Mouse (Mus musculus) adrenal gland, adult 8-10 months (tissue): Measurements from ENCODE around the gene Cd8a. TPM values are rescaled to one million over a fixed set of nuclear protein-coding genes. Genes with fewer than 3 reads are reported as not detected.
"Not testable (repeated sequence)": the region's sequence is repeated elsewhere in the genome, so short reads cannot be mapped to it uniquely, and the experiment has no call there.

Experiments
- DNase-seq: peaks from one replicate; pipeline ENCODE4 v3.0.0; 2022
- total RNA-seq, 4 experiments: library from RNA; stranded (reverse); gene quantifications; 2 replicates each; pipeline ENCODE4 v1.2.4; 2022

The Cd8a gene
- 1 to 10 TPM in 2 of 4 experiments, under 1 TPM in 2; 0.17 to 1.2 (median 0.61) TPM for total RNA-seq

DNA sequence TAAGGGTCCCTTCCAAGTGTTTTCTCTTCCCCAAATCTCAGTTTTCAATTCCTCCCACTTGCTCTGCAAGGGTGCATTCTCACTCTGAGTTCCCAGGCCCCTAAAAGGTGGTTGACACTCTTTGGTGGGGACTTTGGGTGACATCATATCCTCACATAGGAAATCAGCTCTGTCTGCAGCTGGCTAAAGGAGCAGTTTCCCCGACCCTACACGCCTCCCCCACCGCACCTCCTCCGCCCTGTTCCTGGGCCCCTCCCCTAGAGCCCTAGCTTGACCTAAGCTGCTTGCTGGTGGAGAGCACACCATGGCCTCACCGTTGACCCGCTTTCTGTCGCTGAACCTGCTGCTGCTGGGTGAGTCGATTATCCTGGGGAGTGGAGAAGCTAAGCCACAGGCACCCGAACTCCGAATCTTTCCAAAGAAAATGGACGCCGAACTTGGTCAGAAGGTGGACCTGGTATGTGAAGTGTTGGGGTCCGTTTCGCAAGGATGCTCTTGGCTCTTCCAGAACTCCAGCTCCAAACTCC is at the start of gene Cd8a:
TSS of gene Cd8a (plus strand) at position 179 of the 527 bp plus-strand sequence.
- DNase-seq, result no peak

- DNase-seq, result no peak
Measured at GRCm38 (mm10) chr6:71324816-71325215, 48.4 kb upstream of the Cd8a start.

- DNase-seq, result no peak
Measured at GRCm38 (mm10) chr6:71329881-71330280, 43.3 kb upstream of the Cd8a start.

- no peak for DNase-seq
Measured at GRCm38 (mm10) chr6:71330486-71330885, 42.7 kb upstream of the Cd8a start.

- not testable (repeated sequence) for DNase-seq
Measured at GRCm38 (mm10) chr6:71331491-71331890, 41.7 kb upstream of the Cd8a start.

GRCm38 (mm10) chr6:71332236-71332965 is 40.8 kb upstream of the Cd8a start:
- no peak for DNase-seq

- DNase-seq, result no peak
Measured at GRCm38 (mm10) chr6:71333031-71333430, 40.2 kb upstream of the Cd8a start.

DNA sequence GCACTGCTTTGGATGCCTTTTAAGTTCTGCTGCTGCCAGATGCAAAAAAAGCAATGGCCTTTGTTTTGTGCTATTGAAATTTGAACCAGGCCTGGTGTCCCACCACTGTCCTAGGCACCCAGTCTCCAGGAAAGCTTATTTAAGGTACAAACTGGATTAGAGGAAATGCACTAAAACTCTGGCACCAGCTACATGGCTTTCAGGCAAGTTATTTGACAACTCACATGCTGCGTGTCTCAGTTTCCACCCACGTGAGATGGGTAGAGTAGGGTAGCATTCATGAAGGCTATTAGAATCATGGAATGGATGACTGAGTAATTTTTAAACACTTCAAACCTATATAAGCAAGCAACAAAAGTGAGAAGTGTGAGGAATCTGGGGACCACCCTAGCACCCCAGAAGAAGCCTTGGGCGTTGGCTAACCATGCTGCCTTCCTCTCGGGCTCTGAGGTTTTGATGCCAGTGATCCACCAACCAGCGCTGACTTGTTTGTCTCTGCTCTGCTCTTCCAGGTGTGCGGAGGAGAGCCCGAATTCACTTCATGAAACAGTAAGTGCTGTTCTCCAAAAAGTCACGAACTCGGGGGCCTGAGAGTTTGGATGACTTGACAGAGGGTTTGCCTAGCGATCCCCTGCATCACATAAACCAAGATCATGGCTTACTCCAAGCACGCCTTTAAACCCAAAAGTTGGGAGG is 39.5 kb upstream of the Cd8a start:
- no peak for DNase-seq

GRCm38 (mm10) chr6:71337666-71338065 is 35.6 kb upstream of the Cd8a start:
- DNase-seq, result no peak

DNA sequence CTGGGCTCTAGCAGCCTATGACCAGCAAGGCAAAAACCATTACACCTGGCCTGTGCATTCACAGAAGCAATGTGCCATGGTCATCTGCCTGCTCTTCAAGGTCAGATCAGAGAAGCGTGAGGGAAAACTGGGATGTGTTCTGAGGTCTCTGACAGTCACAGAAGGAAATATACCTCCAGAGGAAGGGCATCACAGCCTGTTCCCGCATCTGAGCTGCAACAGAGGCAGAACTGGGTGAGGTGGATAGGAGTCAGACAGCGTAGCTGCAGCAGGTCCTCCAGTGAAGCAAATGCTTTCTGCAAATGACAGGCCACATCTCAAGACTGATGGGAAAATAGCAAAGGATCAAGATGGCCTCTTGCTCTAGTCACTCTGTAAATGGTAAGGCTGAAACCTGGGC is 34.3 kb upstream of the Cd8a start:
- no peak for DNase-seq

GRCm38 (mm10) chr6:71339351-71339750 is 33.9 kb upstream of the Cd8a start:
- DNase-seq, result no peak

DNA sequence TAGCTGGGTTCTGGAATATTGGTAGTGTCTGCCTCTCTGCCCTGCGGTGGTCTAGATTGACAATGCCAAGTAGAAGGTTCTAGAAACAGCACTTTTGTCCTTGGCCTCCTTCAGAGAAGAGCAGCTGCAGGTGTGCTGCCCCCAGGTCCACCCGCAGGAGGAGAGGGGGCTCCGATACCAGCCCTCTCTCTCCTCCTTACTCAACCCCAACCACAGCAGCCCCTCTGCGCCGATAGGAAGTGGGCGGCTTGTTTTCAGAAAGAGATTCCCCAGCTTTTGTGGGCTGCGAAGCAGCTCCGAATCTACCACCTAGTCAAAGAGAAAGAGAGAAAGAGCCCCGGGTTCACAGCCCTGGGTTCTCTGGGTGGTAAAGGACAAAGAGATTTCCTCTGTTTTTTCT is 32.0 kb upstream of the Cd8a start:
- no peak for DNase-seq

DNA sequence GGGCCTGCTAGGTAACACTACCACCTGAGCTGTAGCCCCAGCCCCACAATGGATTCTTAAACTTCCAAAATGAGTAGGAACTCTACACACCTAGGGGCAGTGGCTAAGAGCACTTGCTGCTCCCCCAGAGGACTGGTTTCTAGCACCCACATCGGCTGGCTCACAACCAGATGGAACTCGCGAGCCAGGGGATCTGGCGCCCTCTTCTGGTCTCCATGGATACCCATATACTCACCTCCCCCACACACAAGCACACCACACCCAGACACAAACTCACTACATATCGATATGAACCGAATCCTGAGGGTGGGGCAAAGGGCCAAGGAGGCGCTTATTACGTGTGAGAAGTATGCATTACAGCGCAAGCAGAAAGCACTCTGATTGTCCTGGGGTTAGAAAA is 25.2 kb upstream of the Cd8a start:
- no peak for DNase-seq

DNA sequence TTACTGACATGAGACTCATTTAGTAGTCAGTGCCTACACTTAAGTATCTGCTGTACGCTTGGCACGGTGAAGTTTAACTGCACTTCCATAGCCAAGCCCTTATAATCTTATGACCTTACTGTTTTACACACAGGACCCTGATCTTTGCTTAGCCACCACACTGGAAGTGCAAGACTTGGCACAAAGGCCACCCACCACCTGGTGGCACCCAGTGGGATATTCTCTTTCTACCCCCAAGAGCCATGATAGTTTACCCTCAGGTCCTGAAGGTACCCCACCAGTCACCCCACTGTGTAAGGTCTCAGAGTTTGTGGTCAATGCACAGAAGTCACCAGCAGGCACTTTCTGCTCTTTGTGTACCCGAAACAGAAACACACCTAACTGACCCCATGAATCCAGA is 22.0 kb upstream of the Cd8a start:
- no peak for DNase-seq

DNA sequence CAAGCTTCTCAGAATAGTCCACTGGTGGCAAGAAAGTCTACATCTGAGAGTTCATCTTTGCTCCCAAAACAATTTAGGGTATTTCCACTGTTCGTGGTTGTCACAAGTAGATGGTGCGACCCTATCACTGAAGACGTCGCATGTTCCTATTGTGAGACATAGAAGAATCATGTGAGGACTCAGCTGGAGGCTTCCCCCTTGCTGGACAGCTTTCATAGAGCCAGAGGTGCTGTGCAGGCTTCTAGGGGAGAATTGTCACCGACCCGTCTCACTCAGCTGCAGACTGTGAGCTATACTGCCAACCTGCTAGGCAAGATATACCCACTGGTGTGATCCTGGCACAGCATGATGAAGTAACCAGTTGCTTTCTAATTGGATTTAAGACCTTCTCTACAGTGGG is 21.0 kb upstream of the Cd8a start:
- DNase-seq, result no peak

GRCm38 (mm10) chr6:71352866-71353427 is 20.3 kb upstream of the Cd8a start:
- DNase-seq, result no peak

DNA sequence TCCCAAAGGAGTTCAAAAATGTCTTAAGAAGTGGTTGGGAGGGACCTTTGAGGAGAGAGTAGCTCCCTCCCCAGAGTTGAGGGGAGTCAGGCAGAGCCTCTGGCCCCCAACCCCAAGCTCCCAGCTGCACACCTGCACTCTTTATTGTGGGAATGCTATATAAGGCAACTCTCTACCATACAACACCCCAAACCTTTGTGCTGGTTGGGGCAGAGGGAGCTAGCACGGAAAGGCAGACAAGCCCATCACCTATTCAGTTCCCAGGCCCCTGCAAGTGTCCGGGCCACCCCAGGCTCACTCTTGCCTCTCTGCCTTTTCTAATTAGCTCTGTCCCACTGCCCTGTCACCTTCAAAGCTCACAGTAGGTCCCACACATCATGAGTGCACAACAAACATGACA is 19.5 kb upstream of the Cd8a start:
- no peak for DNase-seq

- DNase-seq, result no peak
Measured at GRCm38 (mm10) chr6:71357493-71357892, 15.7 kb upstream of the Cd8a start.

- DNase-seq, result no peak
Measured at GRCm38 (mm10) chr6:71360221-71360620, 13.0 kb upstream of the Cd8a start.

- DNase-seq, result no peak
Measured at GRCm38 (mm10) chr6:71360751-71361150, 12.5 kb upstream of the Cd8a start.

DNA sequence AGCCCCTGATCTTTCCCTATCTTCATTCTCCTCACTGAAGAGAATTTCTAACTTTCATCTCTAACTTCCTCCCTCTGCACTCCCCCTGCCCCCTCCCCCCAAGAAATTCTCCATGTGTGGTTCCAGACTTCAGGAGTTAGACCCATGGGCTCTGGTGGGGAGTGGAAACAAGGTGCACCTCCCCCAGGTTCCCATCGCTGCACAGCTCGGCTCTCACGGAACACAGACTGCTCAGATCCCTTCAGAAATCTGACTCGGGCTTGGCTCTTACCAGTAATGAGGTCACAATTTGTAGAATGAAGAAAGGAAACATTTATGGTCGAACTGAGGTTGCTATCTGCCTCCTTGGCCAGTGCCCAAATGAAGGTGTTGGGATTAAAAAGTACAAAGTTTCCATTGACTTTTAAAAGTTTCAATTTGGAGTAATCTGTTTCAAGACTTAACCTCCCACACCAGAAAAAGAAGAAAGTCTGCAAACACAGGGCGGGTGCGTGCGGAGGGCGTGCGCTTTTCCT is 12.0 kb upstream of the Cd8a start:
- DNase-seq, result no peak

DNA sequence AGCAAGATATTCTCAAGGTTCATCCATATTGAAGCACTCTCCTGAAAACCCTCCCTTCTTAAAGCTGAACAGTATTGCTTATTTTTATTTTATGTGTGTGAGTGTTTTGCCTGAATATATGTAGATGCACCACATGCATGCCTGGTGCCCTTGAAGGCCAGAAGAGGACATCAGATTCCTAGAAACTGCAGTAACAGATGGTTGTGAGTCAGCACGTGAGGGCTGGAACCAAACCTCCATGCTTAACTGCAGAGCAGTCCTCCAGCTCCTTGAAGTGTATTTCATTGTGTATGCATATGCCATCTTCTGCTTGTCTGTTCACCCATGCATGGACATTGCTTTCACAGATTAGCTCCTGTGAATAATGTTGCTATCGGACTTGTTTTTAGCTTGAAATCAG is 9.2 kb upstream of the Cd8a start:
- DNase-seq, result no peak

GRCm38 (mm10) chr6:71369416-71369815 is 3.8 kb upstream of the Cd8a start:
- DNase-seq, result no peak
